Mouse (Mus musculus) liver, postnatal 0 days (tissue): ENCODE data around the gene Chdh. TPM values are rescaled to one million over a fixed set of nuclear protein-coding genes. Genes with fewer than 3 reads are reported as not detected.

ENCODE experiments used
- ATAC-seq: fragments of 200-750 bp; cut with Nextera tagmentation; 2 replicates; pipeline ENCODE4 v1.8.0; 2017; ENCODE audit warnings: mild to moderate bottlenecking, moderate library complexity
- DNase-seq: peaks from one replicate; pipeline ENCODE4 v3.0.0-alpha.2; 2016
- H3K27ac ChIP-seq: fragments of 300-500 bp; sonication (generic); 2 replicates; pipeline ENCODE4 v1.5.1; 2014; ENCODE audit warnings: antibody characterized with exemption, moderate library complexity, mild to moderate bottlenecking, low read depth
- H3K27me3 ChIP-seq: fragments of 300-500 bp; sonication (generic); 2 replicates; pipeline ENCODE4 v1.6.1; 2014; ENCODE audit warnings: low read length, control low read depth, mixed read lengths; ENCODE audit not compliant: insufficient read depth
- H3K36me3 ChIP-seq: fragments of 300-500 bp; sonication (generic); replicated peaks from 2 replicates; pipeline ENCODE4 v1.6.1; 2014; ENCODE audit warnings: mild to moderate bottlenecking, control low read depth, low read length, moderate library complexity, mixed read lengths; ENCODE audit not compliant: insufficient read depth
- H3K4me1 ChIP-seq: fragments of 300-500 bp; sonication (generic); 2 replicates; pipeline ENCODE4 v1.6.1; 2014; ENCODE audit warnings: antibody characterized with exemption, mild to moderate bottlenecking, control low read depth; ENCODE audit not compliant: insufficient read depth
- H3K4me2 ChIP-seq: fragments of 300-500 bp; sonication (generic); 2 replicates; pipeline ENCODE4 v1.6.1; 2014; ENCODE audit warnings: low read depth, mild to moderate bottlenecking, low read length, moderate library complexity, mixed read lengths
- H3K4me3 ChIP-seq: fragments of 300-500 bp; sonication (generic); 2 replicates; pipeline ENCODE4 v1.5.1; 2014; ENCODE audit warnings: low read depth, low read length
- H3K9ac ChIP-seq: fragments of 300-500 bp; sonication (generic); replicated peaks from 2 replicates; pipeline ENCODE4 v1.6.1; 2014; ENCODE audit warnings: mild to moderate bottlenecking, moderate library complexity
- H3K9me3 ChIP-seq: fragments of 300-500 bp; sonication (generic); 2 replicates; pipeline ENCODE4 v1.6.1; 2016; ENCODE audit warnings: mild to moderate bottlenecking, control low read depth, low read length, mixed read lengths
- CTCF ChIP-seq: sonication (generic); IDR thresholded peaks from 2 replicates; pipeline ENCODE4 v1.5.1; 2016; ENCODE audit warnings: antibody characterized with exemption, low read depth
- EP300 ChIP-seq: IDR thresholded peaks from 2 replicates; pipeline ENCODE4 v1.6.1; 2016; ENCODE audit warnings: antibody characterized with exemption, low read depth, mild to moderate bottlenecking
- WGBS: fragments of 180-500 bp; shearing (Covaris S2); extraction: QIAGEN DNeasy Blood & Tissue Kit; methylation state at CpG from one replicate; pipeline ENCODE4 v1.1.7; 2014; ENCODE audit not compliant: insufficient replicate concordance; 5-methylcytosine and 5-hydroxymethylcytosine counted together
- polyA plus RNA-seq: library from polyadenylated mRNA; unstranded; fragments of >200 nt; fragmentation: Nextera tagmentation; extraction: Ambion mirVana; gene quantifications from 2 replicates; pipeline ENCODE4 v1.2.1, GENCODE M21; 2015

The Chdh gene
- polyA plus RNA-seq, 1 experiment from 2014 or later, result 6.2 TPM

DNA sequence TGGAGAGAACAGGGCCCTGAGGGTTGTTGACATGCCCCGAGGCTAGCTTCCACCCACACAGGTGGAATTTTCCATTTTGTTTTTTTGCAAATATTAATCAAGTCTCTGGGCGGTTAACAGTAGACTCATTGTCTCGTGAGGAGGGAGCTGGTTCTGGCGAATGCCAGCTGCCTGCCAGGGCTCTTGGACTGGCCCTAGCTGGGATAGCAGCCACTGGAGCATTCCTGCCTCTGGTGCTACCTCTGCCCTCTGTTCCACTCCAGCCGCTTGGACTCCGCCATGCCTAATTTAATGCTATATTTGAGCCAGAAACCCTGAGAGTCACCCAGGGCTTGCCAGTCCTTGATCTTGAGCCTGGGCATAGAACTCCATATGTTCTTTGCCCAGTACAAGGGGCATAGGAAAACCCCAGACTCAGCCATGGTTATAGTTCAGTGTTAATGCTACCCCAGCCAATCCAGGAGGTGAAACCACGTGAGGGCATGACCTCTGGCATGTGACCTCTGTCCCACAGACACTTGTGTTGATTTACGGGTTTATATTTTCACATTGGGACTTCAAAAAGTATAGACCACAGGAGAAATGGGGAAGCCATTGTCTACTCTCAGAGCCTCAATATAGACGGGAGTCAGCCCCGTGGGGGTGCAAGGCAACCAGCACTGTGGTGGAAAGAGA lies 3.2 kb downstream of the Chdh start:
- ATAC-seq (no peak), DNase-seq (no peak)
- H3K27ac ChIP-seq, result peak overlapping the region; percentile 60
- WGBS, result 63% methylated on average over 10 of the region's 10 CpGs
- H3K4me1 ChIP-seq, result peaks cover 28% of the 10 kb centered on the region
- peak overlapping the region; percentile 72 for H3K4me2 ChIP-seq
- no peaks in the 10 kb centered on the region for H3K36me3 ChIP-seq
- TF ChIP-seq EP300 (no peak), CTCF (no peak)
- H3K27me3 ChIP-seq, result 0 out of 2 replicates have a peak, but pooled peaks cover 3% of the 10 kb centered on the region
- no peak overlapping the region for H3K9ac ChIP-seq
- no peaks in the 10 kb centered on the region for H3K9me3 ChIP-seq
- no peak overlapping the region; the same call in 1 of the 2 replicates for H3K4me3 ChIP-seq

DNA sequence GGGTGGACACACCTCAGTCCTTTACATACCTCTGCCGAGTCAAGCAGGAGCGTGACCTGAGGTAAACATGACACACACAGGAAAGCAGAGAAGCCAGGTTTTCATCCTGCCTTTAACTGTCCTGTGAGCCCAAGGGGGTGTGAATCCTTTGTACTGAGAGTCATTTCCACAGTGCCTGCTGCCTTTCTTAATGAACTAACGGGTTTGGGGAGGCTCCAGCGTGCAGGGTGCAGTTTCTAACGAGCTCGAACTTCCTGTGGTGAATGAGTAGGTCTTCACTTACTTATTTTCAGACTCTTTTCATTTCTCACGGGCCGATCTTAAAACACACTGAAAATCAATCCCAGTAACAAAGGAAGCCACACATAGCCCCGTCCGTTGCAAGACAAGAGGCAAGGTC lies 5.7 kb downstream of the Chdh start:
- H3K4me3 ChIP-seq, result no peak overlapping the region

GRCm38 (mm10) chr14:30015008-30015407 lies 6.2 kb downstream of the Chdh start:
- no peak for ATAC-seq
- Histone ChIP-seq H3K27me3 (no peaks in the 10 kb centered on the region), H3K27ac (0 out of 2 replicates have a peak overlapping the region, but pooled peaks have one; percentile 6), H3K4me2 (no peak overlapping the region), H3K36me3 (no peaks in the 10 kb centered on the region), H3K4me3 (no peak overlapping the region), H3K9ac (no peak overlapping the region), H3K9me3 (no peaks in the 10 kb centered on the region), H3K4me1 (peaks cover 36% of the 10 kb centered on the region)
- DNase-seq, result no peak
- 48% methylated on average over 1 of the region's 1 CpGs for WGBS
- TF ChIP-seq CTCF (no peak), EP300 (no peak)

More for the DNA sequence above, 5.7 kb downstream of the Chdh start:
- Histone ChIP-seq H3K4me2 (no peak overlapping the region), H3K4me1 (peaks cover 36% of the 10 kb centered on the region), H3K36me3 (no peaks in the 10 kb centered on the region), H3K9me3 (no peaks in the 10 kb centered on the region), H3K9ac (no peak overlapping the region), H3K27me3 (no peaks in the 10 kb centered on the region), H3K27ac (0 out of 2 replicates have a peak overlapping the region, but pooled peaks have one; percentile 6)
- DNase-seq, result no peak
- TF ChIP-seq CTCF (no peak), EP300 (no peak)
- no peak for ATAC-seq
- 32% methylated on average over 10 of the region's 10 CpGs for WGBS

GRCm38 (mm10) chr14:30016666-30017065 lies 7.8 kb downstream of the Chdh start:
- Histone ChIP-seq H3K27ac (no peak overlapping the region), H3K27me3 (no peaks in the 10 kb centered on the region), H3K4me1 (peaks cover 33% of the 10 kb centered on the region), H3K36me3 (no peaks in the 10 kb centered on the region), H3K9ac (no peak overlapping the region), H3K4me2 (no peak overlapping the region), H3K9me3 (no peaks in the 10 kb centered on the region), H3K4me3 (no peak overlapping the region)
- TF ChIP-seq EP300, result no peak
- no peak for TF ChIP-seq CTCF
- 54% methylated on average over 5 of the region's 5 CpGs for WGBS
- DNase-seq (no peak), ATAC-seq (peak; percentile 77)

DNA sequence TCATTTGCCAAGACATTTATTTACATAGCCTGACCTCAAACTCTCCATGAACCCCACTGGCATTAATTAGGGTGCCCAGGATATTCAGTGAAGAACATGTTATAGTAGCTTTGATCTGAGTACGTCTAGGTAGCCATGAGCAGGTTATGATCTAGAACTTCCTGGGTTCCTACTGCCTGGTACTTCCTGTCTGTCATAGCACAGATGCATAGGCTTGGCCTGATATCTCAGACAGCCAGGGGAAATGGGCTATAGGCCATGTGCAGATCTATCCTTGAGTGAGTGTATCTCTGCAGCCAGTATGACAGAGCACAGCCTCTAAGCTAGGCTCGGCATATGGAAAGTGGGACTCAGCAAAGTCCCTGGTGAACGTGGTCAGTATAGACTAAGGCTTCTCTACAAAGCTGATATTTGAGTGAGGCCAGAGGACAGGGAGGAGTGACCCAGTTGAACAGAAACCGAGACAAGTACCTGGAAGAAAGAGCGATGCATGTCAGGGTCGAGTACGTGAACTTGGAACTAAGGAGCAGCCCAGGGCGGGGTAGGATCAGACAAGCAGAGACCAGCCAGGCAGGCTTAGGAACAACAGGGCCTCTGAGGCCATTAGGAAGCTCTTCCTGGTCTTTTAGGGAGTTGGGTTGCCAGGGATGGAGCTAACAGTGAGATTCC lies 9.1 kb downstream of the Chdh start:
- Histone ChIP-seq H3K4me3 (no peak overlapping the region), H3K4me2 (no peak overlapping the region), H3K4me1 (peaks cover 27% of the 10 kb centered on the region), H3K9me3 (no peaks in the 10 kb centered on the region), H3K27ac (no peak overlapping the region), H3K27me3 (no peaks in the 10 kb centered on the region), H3K9ac (no peak overlapping the region), H3K36me3 (no peaks in the 10 kb centered on the region)
- 75% methylated on average over 8 of the region's 8 CpGs for WGBS
- DNase-seq (no peak), ATAC-seq (no peak)
- no peak for TF ChIP-seq CTCF
- TF ChIP-seq EP300, result no peak

GRCm38 (mm10) chr14:30018463-30018801 lies 9.6 kb downstream of the Chdh start:
- no peak for DNase-seq
- H3K27me3 ChIP-seq, result no peaks in the 10 kb centered on the region
- no peak overlapping the region for H3K27ac ChIP-seq
- no peaks in the 10 kb centered on the region for H3K36me3 ChIP-seq
- ATAC-seq, result no peak
- H3K4me3 ChIP-seq, result no peak overlapping the region
- no peaks in the 10 kb centered on the region for H3K9me3 ChIP-seq
- H3K9ac ChIP-seq, result no peak overlapping the region
- H3K4me1 ChIP-seq, result peaks cover 27% of the 10 kb centered on the region
- 81% methylated on average over 4 of the region's 4 CpGs for WGBS
- TF ChIP-seq EP300, result no peak
- TF ChIP-seq CTCF, result no peak
- no peak overlapping the region for H3K4me2 ChIP-seq
